Mouse (Mus musculus) liver, embryonic 14.5 days (tissue): Measurements from ENCODE around the gene Gm12184.

Experiments used
- CTCF ChIP-seq: IDR thresholded peaks from 2 replicates; pipeline ENCODE4 v1.5.1; 2016; ENCODE audit warnings: antibody characterized with exemption, low read depth, control low read depth
- EP300 ChIP-seq: IDR thresholded peaks from 2 replicates; pipeline ENCODE4 v1.6.1; 2016; ENCODE audit warnings: antibody characterized with exemption, low read depth

GRCm38 (mm10) chr11:48797287-48797686, 29.2 kb downstream of the Gm12184 start:
- TF ChIP-seq EP300 (peak; percentile 48; the same call in 1 of the 2 replicates), CTCF (no peak)
